12 mouse cellular contexts compared by ENCODE assay signal in the genomic region with DNA sequence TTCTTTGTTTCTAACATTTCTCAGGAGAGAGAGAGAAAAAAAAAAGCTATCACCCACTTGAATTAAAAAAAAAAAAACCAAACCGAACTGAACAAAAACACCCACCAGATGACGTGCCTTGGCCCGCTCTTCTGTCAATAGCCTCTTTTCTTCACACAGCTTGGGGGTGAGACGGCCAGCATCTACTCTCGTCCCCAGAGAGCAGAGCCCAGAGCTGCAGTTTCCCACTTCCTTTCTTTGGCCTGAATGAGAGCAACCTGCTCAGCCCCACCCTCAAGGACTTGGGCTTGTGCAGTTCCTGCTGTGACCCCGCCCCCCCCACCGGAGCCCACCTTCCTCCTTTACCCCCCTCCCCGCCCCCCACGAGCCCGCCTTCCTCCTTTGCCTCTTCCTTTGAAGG. TPM values are rescaled to one million over a fixed set of nuclear protein-coding genes. Genes with fewer than 3 reads are reported as not detected.
DNase-seq lines count a peak whose midpoint lies in the region; ATAC-seq and TF ChIP-seq lines count a peak whose summit lies in the region.
"Had no signal": no experiment of that assay in that cellular context is flagged by ENCODE, and none has a peak within 500 bp of the region (broad histone marks: within the 10 kb centered on the region; RNA-seq: fewer than 3 reads in every experiment).

No protein-coding gene starts in this region.

- H3K9ac ChIP-seq in heart, adult 2 months (ENCODE audit: low read depth, low read length), result no peak overlapping the region
- H3K9ac ChIP-seq in forebrain, embryonic 12.5 days, result no peak overlapping the region
- H3K9ac ChIP-seq: limb, embryonic 15.5 days had no signal

- TF ChIP-seq EP300 in heart, adult 2 months (IDR thresholded peaks at IDR 0.05; ENCODE audit: insufficient read depth, low read depth, low read length), result no peak

- peaks cover 3% of the 10 kb centered on the region; the same call in 1 of the 2 replicates for H3K79me2 ChIP-seq in heart, adult 2 months (replicated peaks; ENCODE audit: control insufficient read depth, insufficient read depth, low read length)

- 44% methylated on average over 10 of the region's 10 CpGs for WGBS in heart, adult 2 months
- WGBS in forebrain, embryonic 12.5 days, result 39% methylated on average over 10 of the region's 10 CpGs

- H3K4me2 ChIP-seq in forebrain, embryonic 12.5 days, result no peak overlapping the region
- H3K4me2 ChIP-seq: heart, embryonic 13.5 days; limb, embryonic 15.5 days had no signal

- no peaks in the 10 kb centered on the region for H3K9me3 ChIP-seq in forebrain, embryonic 12.5 days
- H3K9me3 ChIP-seq: heart, embryonic 13.5 days; limb, embryonic 15.5 days had no signal

- H3K36me3 ChIP-seq in heart, adult 2 months (ENCODE audit: control insufficient read depth, insufficient read depth, low read length), result peaks cover 28% of the 10 kb centered on the region
- no peaks in the 10 kb centered on the region; the same call in 1 of the 2 replicates for H3K36me3 ChIP-seq in forebrain, embryonic 12.5 days (replicated peaks)
- H3K36me3 ChIP-seq: limb, embryonic 15.5 days had no signal

- peak; percentile 29 to 37 for DNase-seq in heart, adult 2 months
- no peak for DNase-seq in heart, postnatal 36 days
- peak; percentile 23 for DNase-seq in spleen, adult 12 weeks (ENCODE audit: low spot score)
- no peak for DNase-seq in spleen, postnatal 4 days (ENCODE audit: low spot score in 2 of 2)
- DNase-seq in thymus, postnatal 36 days, result peak; percentile 40 to 65
- no peak for DNase-seq in left cerebral cortex, adult 18-20 months (ENCODE audit: low spot score in 2 of 2)
- DNase-seq: kidney, postnatal 14 days had no signal

- intact Hi-C loops in heart, adult 2 months (cut with DNase I), result no loop called here
- intact Hi-C loops in heart, postnatal 36 days (cut with DNase I), result no loop called here

- peak; percentile 65 for ATAC-seq in granulocyte monocyte progenitor cell, adult 5-6 weeks (replicated peaks; ENCODE audit: poor library complexity, severe bottlenecking)
- no peak for ATAC-seq in forebrain, embryonic 12.5 days (ENCODE audit: low FRiP score)

- H3K4me3 ChIP-seq in heart, adult 2 months, result no peak overlapping the region
- H3K4me3 ChIP-seq in forebrain, embryonic 12.5 days (replicated peaks), result no peak overlapping the region
- H3K4me3 ChIP-seq: heart, embryonic 13.5 days; limb, embryonic 15.5 days had no signal

- H3K27me3 ChIP-seq in heart, adult 2 months (ENCODE audit: control insufficient read depth, insufficient read depth, low read length), result no peaks in the 10 kb centered on the region
- H3K27me3 ChIP-seq in forebrain, embryonic 12.5 days, result no peaks in the 10 kb centered on the region
- H3K27me3 ChIP-seq: heart, embryonic 13.5 days; limb, embryonic 15.5 days had no signal

- TF ChIP-seq CTCF in heart, adult 2 months (IDR thresholded peaks at IDR 0.05), result no peak

- no peak for TF ChIP-seq POLR2A in heart, adult 2 months (IDR thresholded peaks at IDR 0.05; ENCODE audit: insufficient read depth, low read depth, low read length)

- peaks cover 21% of the 10 kb centered on the region for H3K4me1 ChIP-seq in heart, adult 2 months (ENCODE audit: control insufficient read depth, insufficient read depth, low read length)
- H3K4me1 ChIP-seq in forebrain, embryonic 12.5 days, result peaks cover 7% of the 10 kb centered on the region

- peak overlapping the region; percentile 71 for H3K27ac ChIP-seq in heart, adult 2 months
- no peak overlapping the region for H3K27ac ChIP-seq in forebrain, embryonic 12.5 days
- H3K27ac ChIP-seq: limb, embryonic 15.5 days had no signal

RNA-seq across cellular contexts. Expression of a gene that starts 48.6 kb away (rescaled TPM):
- total RNA-seq in heart, adult 2 months (2021), result under 1 TPM; 0.13 to 0.27 TPM
- 0.29 and 0.31 TPM in 2 replicates for polyA plus RNA-seq in heart, adult 2 months (2012; rRNA removed)
- under 1 TPM; 0.30 to 0.31 TPM for total RNA-seq in heart, postnatal 36 days (2021)
- total RNA-seq in granulocyte monocyte progenitor cell, adult 5-6 weeks (2014; fragmentation: Nextera tagmentation), result not detected in 2 replicates
- total RNA-seq in granulocyte monocyte progenitor cell, adult 5-6 weeks (2017), result 0.09 TPM in 1 of 2 replicates, not detected in the other
- under 1 TPM in 1 of 2 experiments, not detected in 1; 0.21 TPM for total RNA-seq in left cerebral cortex, adult 18-20 months (2021)
- polyA plus RNA-seq in forebrain, embryonic 12.5 days (2016; fragmentation: Nextera tagmentation; extraction: Ambion mirVana), result not detected in 2 replicates
- total RNA-seq: MEL had no signal

Comparison
In these comparisons a context has a peak if more than half of its experiments do, and no peak if none do; other contexts are left out.
1. DNase-seq: peak in heart, adult 2 months (2 of 2), spleen, adult 12 weeks (single experiment) and thymus, postnatal 36 days (2 of 2); none in heart, postnatal 36 days (0 of 2), spleen, postnatal 4 days (0 of 2) and left cerebral cortex, adult 18-20 months (0 of 2).